Mouse (Mus musculus): ENCODE data around the gene Mkrn2os.

DNA sequence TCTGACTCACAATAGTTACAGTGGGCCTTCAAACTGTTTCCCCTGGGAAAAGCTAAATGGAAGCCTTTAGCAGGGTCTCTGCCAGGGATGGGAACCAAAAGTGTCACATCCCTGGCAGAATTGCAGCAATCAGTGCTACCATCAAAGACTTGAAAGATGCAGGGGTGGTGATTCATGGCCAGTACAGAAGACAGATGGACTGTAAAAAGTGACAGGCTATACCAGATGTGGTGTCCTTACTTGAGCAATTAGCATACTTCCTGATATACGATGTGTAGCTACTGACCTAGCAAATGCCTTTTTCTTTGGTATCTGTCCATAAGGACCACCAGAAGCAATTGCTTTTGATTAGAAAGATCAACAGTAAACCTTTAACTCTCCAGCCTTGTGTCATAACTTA is 28.6 kb upstream of the Mkrn2os start:
- TF ChIP-seq CTCF (IDR thresholded peaks at IDR 0.05; ENCODE audit: low read depth, low read length) (no peak), TAL1 (conservative IDR thresholded peaks at IDR 0.05; ENCODE audit: low read depth, low read length) (no peak), POLR2AphosphoS5 (IDR thresholded peaks at IDR 0.05; ENCODE audit: insufficient replicate concordance, low read depth, low read length) (no peak)

All from G1E (cell line).